ENCODE assay signal across 8 mouse cellular contexts in genomic region chr10:89745666-89746020, GRCm38 (mm10). TPM values are rescaled to one million over a fixed set of nuclear protein-coding genes. Genes with fewer than 3 reads are reported as not detected.
A peak's percentile ranks its signal among the peaks of the same experiment; 100 is the strongest.
DNase-seq lines count a peak whose midpoint lies in the region; ATAC-seq and TF ChIP-seq lines count a peak whose summit lies in the region.

No protein-coding gene starts in this region.

- peak overlapping the region; percentile 94 for H3K27ac ChIP-seq in lung, embryonic 14.5 days (ENCODE audit: low read depth)
- H3K27ac ChIP-seq in hindbrain, embryonic 15.5 days (replicated peaks), result peak overlapping the region; percentile 96
- H3K27ac ChIP-seq in midbrain, embryonic 12.5 days (replicated peaks), result no peak overlapping the region

- peak overlapping the region; percentile 70 for H3K4me2 ChIP-seq in lung, embryonic 14.5 days
- H3K4me2 ChIP-seq in hindbrain, embryonic 15.5 days, result peak overlapping the region; percentile 62
- H3K4me2 ChIP-seq in midbrain, embryonic 12.5 days (replicated peaks), result peak overlapping the region; percentile 75

- no peak for TF ChIP-seq CTCF in lung, embryonic 14.5 days (IDR thresholded peaks at IDR 0.05; ENCODE audit: low read depth)

- H3K4me3 ChIP-seq in lung, embryonic 14.5 days (ENCODE audit: low read depth, low read length), result peak overlapping the region; percentile 93
- peak overlapping the region; percentile 91 for H3K4me3 ChIP-seq in hindbrain, embryonic 15.5 days
- H3K4me3 ChIP-seq in midbrain, embryonic 12.5 days, result peak overlapping the region; percentile 90

- H3K27me3 ChIP-seq in lung, embryonic 14.5 days (ENCODE audit: insufficient read depth, low read length), result no peaks in the 10 kb centered on the region
- H3K27me3 ChIP-seq in hindbrain, embryonic 15.5 days, result no peaks in the 10 kb centered on the region
- H3K27me3 ChIP-seq in midbrain, embryonic 12.5 days, result no peaks in the 10 kb centered on the region

- no peaks in the 10 kb centered on the region for H3K36me3 ChIP-seq in lung, embryonic 14.5 days (ENCODE audit: insufficient read depth)
- no peaks in the 10 kb centered on the region for H3K36me3 ChIP-seq in hindbrain, embryonic 15.5 days
- H3K36me3 ChIP-seq in midbrain, embryonic 12.5 days, result no peaks in the 10 kb centered on the region

- under 1% methylated on average over 14 of the region's 14 CpGs for WGBS in lung, embryonic 14.5 days
- WGBS in hindbrain, embryonic 15.5 days, result 0% methylated on average over 14 of the region's 14 CpGs
- 0% methylated on average over 14 of the region's 14 CpGs for WGBS in midbrain, embryonic 12.5 days

- peak; percentile 51 for DNase-seq in lung, embryonic 14.5 days
- no peak for DNase-seq in lung, postnatal 10 days
- DNase-seq in cerebellum, adult 18-20 months, result no peak
- DNase-seq in right cerebral cortex, adult 18-20 months, result no peak
- DNase-seq in adrenal gland, adult 8-10 months, result no peak

- ATAC-seq in lung, embryonic 14.5 days (ENCODE audit: insufficient read depth), result no peak
- peak; percentile 26 for ATAC-seq in common myeloid progenitor, adult 5-6 weeks (replicated peaks; ENCODE audit: low read depth, poor library complexity, severe bottlenecking)
- ATAC-seq in hindbrain, embryonic 15.5 days (ENCODE audit: low FRiP score, low read depth), result no peak
- no peak for ATAC-seq in midbrain, embryonic 12.5 days (ENCODE audit: low FRiP score, low read depth)

- H3K9me3 ChIP-seq in lung, embryonic 14.5 days (ENCODE audit: low read depth, low read length), result no peaks in the 10 kb centered on the region
- H3K9me3 ChIP-seq in hindbrain, embryonic 15.5 days, result no peaks in the 10 kb centered on the region
- no peaks in the 10 kb centered on the region for H3K9me3 ChIP-seq in midbrain, embryonic 12.5 days

- peak overlapping the region; percentile 91 for H3K9ac ChIP-seq in lung, embryonic 14.5 days
- peak overlapping the region; percentile 91 for H3K9ac ChIP-seq in hindbrain, embryonic 15.5 days
- H3K9ac ChIP-seq in midbrain, embryonic 12.5 days (replicated peaks), result peak overlapping the region; percentile 90

- peaks cover 3% of the 10 kb centered on the region; the same call in 1 of the 2 replicates for H3K4me1 ChIP-seq in lung, embryonic 14.5 days (ENCODE audit: insufficient read depth)
- peaks cover 15% of the 10 kb centered on the region for H3K4me1 ChIP-seq in hindbrain, embryonic 15.5 days (replicated peaks)
- peaks cover 9% of the 10 kb centered on the region; the same call in 1 of the 2 replicates for H3K4me1 ChIP-seq in midbrain, embryonic 12.5 days

RNA-seq across cellular contexts. Expression of gene Uhrf1bp1l, which starts 0.9 kb away (rescaled TPM):
- 31.3 and 35.1 TPM in 2 replicates for polyA plus RNA-seq in lung, embryonic 14.5 days (2014; fragmentation: Nextera tagmentation; extraction: Ambion mirVana)
- total RNA-seq in common myeloid progenitor, adult 5-6 weeks (2017), result 33.6 and 45.0 TPM in 2 replicates
- 27.0 and 31.1 TPM in 2 replicates for polyA plus RNA-seq in hindbrain, embryonic 15.5 days (2015; fragmentation: Nextera tagmentation; extraction: Ambion mirVana)
- polyA plus RNA-seq in midbrain, embryonic 12.5 days (2016; fragmentation: Nextera tagmentation; extraction: Ambion mirVana), result 32.8 and 33.0 TPM in 2 replicates
- total RNA-seq in adrenal gland, adult 8-10 months (2022), result 10 to 100 TPM; 83.1 to 95.1 (median 87.1) TPM

RNA-seq across cellular contexts. Expression of gene Actr6, which starts 13.5 kb away (rescaled TPM):
- polyA plus RNA-seq in lung, embryonic 14.5 days (2014; fragmentation: Nextera tagmentation; extraction: Ambion mirVana), result 28.8 and 31.5 TPM in 2 replicates
- total RNA-seq in common myeloid progenitor, adult 5-6 weeks (2017), result 16.8 and 21.7 TPM in 2 replicates
- 46.5 and 51.6 TPM in 2 replicates for polyA plus RNA-seq in hindbrain, embryonic 15.5 days (2015; fragmentation: Nextera tagmentation; extraction: Ambion mirVana)
- 41.6 and 43.7 TPM in 2 replicates for polyA plus RNA-seq in midbrain, embryonic 12.5 days (2016; fragmentation: Nextera tagmentation; extraction: Ambion mirVana)
- total RNA-seq in adrenal gland, adult 8-10 months (2022), result 10 to 100 TPM; 22.3 to 29.2 (median 24.6) TPM

RNA-seq across cellular contexts. Expression of gene Scyl2, which starts 59.6 kb away (rescaled TPM):
- 13.0 and 13.9 TPM in 2 replicates for polyA plus RNA-seq in lung, embryonic 14.5 days (2014; fragmentation: Nextera tagmentation; extraction: Ambion mirVana)
- 30.4 and 36.7 TPM in 2 replicates for total RNA-seq in common myeloid progenitor, adult 5-6 weeks (2017)
- 7.5 and 8.5 TPM in 2 replicates for polyA plus RNA-seq in hindbrain, embryonic 15.5 days (2015; fragmentation: Nextera tagmentation; extraction: Ambion mirVana)
- polyA plus RNA-seq in midbrain, embryonic 12.5 days (2016; fragmentation: Nextera tagmentation; extraction: Ambion mirVana), result 13.5 and 13.9 TPM in 2 replicates
- total RNA-seq in adrenal gland, adult 8-10 months (2022), result 10 to 100 TPM; 41.1 to 52.0 (median 48.3) TPM
